Mouse (Mus musculus) cerebellum, adult 9-10 months (tissue): ENCODE measurements around the gene Krt26.

Experiments
- DNase-seq: peaks from one replicate; pipeline ENCODE4 v3.0.0; 2022

Krt26 gene

DNA sequence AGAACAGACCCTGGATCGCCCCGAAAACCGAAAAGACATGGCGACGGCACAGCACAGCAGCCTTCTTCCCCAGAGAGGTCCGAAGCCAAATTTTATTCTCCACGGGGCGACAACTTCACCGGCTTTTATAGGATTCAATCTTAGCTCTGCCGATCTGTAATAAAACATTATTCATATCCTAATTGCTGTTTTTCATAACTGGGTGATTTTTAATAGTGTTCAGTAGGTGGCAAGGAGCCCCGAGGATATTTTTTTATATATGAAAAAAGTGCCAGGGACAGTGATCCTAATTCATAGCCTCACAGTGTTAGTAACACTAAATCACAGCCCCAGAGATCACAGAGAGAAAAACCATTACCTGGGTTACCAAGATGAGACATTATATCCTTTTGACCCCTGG is at the start of gene Krt26:
TSS of gene Krt26 (minus strand) at position 101 of the 400 bp plus-strand sequence.
- DNase-seq = no peak

DNA sequence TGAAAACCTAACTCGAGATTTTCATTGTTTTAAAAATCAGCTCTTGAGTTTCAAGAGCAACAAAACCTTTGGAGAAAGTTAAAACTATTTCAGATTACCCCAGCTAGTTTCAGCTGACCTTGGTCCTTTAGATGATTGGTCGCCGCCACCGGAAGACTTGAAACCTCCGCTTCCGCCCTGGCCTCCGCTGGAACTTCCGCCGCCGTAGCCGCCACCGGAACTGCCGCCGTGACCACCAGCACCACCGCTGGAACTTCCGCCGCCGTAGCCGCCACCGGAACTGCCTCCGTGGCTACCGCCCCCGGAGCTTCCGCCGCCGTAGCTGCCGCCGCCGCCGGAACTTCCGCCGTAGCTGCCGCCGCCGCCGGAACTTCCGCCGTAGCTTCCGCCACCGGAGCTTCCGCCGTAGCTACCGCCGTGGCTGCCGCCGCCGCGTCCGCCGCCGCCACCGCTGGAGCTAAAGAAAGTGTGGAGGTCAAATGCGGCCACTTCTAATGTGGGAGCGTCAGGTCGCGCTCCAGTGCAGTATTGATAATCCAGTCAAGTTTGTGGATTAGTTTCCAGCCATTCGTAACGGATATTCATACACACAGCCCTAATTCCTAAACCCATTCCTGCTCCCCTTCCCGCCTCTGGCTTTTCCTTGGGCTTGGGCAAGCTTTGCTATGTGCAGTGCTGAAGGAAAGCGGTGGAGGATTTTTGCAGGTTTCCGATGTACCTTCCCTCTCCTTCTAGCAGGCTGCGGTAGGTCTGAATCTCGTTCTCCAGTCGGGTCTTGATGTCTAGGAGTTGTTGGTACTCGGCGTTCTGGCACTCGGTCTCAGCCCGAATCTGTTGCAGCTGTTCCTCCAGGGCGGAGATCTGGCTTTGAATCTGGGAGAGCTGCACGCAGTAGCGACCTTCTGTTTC is 48.3 kb upstream of the Krt26 start:
- DNase-seq = peak; percentile 89

DNA sequence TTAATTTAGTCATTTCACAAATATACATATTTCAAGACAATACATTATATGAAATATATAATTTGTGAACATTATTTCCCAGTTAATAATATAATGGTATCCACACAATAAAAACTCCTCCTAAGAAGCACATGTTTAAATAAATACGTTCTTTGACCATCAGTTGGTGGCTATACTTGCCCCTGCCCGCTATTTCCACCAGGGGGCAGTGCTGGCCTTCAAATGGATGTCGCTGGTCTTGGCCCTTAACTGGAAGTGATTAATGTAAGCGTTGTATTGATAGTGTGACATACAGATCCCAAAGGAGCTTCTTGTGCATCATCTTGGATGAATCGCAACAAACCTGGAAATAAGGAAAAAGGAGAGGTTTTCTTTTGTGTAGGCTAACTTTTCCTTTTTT is 41.8 kb upstream of the Krt26 start:
- peak; percentile 78 for DNase-seq

DNA sequence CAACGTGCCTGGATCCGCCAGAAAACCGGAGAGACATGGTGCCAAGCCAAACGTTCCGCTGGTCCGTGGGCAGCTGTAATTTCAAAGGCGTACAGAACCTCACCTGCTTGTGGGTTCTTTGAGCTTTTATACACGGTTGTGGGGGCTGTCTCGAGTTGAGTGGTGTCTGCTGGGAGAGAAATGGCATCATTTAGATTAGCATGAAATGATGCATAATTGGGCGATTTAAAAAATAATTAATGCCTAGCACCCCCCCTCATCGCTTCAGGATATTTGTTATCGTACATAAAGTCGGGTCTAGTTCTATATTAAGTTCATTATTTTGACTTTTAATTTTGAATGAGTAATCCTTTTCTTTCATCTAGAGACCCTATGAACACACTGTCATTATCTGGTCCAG is 37.0 kb upstream of the Krt26 start, which contains the start of gene Krt28:
TSS of gene Krt28 (minus strand) at position 101 of the 400 bp plus-strand sequence.
- no peak for DNase-seq

DNA sequence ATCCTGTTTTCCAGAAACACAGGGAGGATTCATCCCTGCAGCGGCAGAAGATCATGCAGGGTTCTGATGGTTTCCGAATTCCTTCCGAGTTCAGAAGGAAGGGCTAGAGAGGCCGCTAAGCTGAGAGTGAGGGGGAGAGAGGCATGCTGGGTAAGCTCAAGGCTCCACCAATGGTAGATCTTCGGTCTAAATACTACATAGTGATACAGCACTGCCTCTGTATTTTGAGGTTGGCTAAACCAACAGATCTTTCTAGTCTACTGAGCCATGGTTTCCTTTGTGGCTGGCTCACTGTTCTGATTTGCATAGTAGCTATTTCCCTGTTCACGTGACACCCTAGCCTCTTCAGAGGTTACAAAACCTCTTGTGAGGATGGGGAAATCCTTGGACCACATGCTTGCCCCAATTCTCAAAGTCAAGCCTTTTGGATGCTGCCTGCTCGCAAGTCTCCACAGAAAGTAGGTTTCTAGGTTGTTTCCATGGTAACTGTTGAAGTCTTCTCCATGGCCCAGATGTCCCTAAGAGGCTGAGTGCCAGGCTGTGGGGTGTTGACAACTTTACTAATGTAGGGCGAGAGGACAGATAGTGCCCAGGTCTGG is 32.2 kb upstream of the Krt26 start:
- DNase-seq = peak; percentile 61

DNA sequence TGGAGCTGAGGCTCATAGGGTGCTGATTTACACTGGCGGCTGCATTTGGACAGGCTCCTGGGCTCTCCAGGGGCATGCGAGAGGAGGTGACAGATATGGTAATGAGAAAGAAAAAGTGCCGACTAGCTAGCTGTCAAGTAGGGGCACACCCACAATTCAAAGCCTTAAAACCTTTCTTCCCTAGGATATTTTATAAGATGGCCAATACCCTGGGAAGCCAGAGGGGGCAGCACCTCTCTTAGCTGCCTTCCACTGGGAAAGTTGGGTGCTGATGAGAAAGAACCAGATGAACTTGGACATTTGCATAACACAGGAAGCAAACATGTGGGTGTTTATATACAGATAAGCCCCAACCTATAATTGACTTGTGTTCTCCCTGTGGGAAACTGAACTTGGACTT is 31.5 kb upstream of the Krt26 start:
- DNase-seq = no peak

DNA sequence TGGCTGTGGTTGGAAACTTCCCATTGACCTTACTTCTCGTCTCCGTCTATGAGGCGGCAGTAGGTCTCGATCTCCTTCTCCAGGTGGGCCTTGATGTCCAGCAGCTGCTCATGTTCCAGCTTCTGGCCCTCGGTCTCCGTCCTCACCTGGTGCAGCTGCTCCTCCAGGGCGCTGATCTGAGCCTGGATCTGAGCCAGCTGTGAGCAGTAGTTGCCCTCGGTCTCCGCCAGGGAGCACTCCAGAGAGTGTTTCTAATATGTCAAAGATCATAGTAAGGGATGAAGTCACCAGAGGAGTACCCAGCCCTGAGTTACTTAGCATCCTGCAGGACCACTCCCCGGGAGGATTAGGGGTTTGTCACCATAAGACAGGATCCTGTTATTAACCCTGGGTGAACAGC is 29.0 kb upstream of the Krt26 start:
- no peak for DNase-seq

DNA sequence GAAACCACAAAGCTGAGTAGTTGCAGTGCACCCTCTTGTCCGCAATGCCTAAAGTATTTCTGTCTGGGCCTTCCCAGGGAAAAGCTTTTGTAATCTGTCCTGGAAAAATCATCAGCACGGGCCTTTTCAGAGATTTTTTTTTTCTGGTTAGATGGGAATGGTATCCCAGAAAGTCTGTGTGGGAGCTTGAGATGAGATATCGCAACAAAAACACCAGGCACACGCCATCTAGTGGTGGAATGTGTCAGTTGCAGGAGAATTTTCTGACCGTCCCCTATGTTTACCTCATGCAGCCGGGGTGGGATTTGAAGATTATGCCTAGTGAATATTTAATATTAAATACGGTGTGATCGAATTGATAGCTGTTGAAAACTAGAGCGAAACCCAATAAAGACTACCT is 26.6 kb upstream of the Krt26 start:
- DNase-seq = peak; percentile 44

DNA sequence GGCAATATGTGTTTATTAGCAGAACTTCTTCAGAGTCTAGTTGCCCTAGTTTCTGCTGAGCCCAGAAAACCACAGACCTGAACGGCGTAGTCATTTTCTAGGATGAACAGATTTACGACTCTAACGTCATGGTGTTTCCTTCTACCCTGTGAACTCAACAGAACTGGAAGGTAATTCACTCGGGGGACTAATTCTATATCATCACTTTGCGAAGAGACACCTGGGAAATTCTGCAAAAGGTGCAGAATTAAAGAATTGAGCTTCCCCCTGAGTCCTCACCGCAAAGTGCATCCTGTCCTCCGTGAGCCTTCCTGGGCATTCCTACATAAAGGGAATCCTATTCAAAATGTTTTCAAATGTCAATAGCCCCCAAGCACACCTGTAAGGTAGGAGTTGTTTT is 23.7 kb upstream of the Krt26 start:
- no peak for DNase-seq

DNA sequence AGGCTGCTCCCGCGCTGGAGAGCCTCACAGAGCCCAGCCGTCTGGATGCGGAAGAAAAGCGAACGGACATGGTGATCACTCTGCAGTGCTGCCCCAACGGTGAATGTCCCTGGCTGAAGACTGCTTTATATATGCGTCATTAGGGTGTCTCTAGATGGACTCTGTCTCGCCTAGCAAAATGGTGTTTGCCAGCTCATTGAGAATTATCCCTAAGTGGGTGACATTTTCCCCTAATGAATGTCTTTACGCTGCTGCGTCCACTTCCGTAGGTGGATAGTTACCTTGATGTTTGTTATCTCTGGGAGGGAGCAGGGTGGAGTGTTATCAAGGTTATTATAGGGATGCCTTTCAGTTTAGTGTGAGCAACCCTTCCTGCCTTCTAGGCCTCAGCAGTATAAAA is 13.2 kb upstream of the Krt26 start, which contains the start of gene Krt27:
TSS of gene Krt27 (minus strand) at position 101 of the 400 bp plus-strand sequence.
- no peak for DNase-seq

DNA sequence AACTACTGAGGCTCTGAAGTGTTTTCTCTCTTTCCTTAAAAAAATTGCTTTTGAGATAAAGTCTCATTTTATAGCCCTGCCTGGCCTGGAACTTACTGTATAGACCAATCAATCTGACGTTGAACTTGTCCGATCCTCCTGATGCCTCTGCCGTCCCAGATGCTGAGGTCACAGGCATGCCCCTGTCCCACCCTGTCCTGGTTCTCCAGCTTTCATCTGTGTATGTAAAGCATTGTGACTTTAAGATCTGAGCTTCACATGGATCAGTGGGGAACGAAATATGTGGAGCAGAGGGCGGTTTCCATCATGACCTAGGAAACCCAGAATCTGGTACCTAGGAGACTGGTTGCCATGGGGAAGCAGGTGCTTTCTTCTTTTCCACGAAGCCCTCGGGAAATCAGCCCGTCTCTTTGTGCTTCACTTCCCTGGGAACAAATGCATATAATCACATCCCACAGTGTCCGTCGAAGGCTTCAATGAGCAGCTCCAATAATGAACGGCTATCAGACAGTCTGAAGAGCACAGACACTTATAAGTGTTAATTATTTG is 1.6 kb upstream of the Krt26 start:
- no peak for DNase-seq

DNA sequence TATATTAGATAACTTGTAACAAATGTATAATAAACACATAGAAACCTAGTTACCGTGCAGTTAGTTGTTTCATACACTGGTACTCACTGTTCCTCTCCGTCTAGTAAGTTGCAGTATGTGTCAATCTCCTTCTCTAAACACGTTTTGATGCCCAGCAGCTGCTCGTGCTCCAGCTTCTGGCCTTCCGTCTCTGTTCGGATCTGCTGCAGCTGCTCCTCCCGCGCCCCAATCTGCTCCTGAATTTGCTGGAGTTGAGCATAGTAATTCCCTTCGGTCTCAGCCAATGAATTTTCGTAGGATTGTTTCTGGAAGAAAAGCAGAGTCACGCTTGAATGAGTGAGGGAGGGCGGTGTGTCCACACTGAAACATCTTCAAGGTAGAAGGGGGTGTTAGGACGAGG is 4.3 kb downstream of the Krt26 start:
- DNase-seq = no peak

DNA sequence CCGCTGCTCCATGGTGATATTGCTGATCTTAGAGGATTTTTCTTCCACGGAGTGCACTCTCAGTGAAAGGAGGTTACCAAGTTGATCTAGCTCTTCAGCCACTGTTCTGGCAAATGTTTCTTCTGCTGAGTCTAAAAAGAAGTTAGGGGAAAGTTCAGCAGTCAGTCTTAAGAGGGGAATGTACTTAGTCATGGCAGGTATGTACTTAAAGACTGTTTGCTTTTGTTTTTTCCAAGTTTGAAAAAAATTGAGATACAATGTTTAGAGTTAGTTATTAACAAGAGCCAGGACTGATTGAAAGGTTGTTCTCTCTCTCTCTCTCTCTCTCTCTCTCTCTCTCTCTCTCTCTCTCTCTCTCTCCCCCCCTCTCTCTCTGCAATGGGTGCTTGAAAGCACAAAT is 8.1 kb downstream of the Krt26 start:
- no peak for DNase-seq

DNA sequence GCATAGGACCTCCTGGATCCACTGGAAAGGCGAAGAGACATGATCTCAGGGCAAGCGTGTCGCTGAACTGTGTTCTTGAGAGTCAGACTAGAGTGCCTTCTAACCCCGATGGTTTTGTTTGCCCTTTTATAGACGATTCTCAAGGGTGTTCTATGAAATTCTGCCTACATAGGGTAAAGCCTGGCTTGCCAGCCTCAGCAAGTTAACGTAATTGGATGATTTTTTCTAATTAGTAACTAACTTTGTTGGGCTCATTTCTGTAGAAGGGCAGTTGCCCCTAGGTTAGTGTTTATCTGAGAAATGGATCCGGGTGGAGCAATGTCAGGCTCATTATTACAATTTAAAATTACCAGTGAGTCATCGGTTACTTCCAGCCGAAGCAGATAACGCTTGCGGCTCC is 14.9 kb downstream of the Krt26 start, which contains the start of gene Krt25:
TSS of gene Krt25 (minus strand) at position 101 of the 400 bp plus-strand sequence.
- no peak for DNase-seq

DNA sequence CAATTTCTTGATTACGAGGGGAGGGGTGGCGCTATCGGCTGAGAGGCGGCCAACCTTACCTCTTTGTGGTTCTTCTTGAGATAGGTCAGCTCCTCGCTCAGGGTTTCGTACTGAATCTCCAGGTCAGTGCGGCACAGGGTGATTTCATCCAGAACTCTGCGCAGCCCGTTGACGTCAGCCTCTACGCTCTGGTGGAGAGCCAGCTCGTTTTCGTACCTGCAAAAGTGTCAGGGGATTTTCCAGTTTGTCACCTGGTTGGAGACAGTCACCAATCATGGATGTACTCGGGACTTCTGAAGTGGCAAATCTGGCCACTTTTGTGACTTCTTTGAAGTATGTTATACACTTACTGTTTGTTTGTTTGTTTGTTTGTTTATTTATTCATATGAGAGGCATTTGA is 16.7 kb downstream of the Krt26 start:
- DNase-seq = no peak

DNA sequence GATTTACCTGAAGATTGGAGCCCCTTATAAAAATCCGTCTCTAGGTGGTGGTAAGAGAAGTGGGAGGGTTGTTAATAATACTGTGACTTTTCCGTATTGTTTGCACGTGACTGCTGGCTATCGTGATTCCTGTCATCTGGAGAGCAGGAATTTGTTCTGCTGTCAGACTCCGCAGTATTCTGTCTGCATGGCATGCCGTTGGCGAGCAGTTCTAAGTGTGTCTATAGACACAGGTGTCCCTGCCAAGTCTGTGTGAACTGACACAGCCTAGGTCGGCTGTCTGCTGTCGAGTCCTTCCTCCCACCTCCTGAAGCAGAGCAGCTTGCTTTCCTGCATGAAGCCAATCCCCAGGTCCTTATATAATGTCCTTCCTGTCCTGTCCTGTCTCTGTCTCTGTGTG is 18.6 kb downstream of the Krt26 start:
- DNase-seq = no peak

DNA sequence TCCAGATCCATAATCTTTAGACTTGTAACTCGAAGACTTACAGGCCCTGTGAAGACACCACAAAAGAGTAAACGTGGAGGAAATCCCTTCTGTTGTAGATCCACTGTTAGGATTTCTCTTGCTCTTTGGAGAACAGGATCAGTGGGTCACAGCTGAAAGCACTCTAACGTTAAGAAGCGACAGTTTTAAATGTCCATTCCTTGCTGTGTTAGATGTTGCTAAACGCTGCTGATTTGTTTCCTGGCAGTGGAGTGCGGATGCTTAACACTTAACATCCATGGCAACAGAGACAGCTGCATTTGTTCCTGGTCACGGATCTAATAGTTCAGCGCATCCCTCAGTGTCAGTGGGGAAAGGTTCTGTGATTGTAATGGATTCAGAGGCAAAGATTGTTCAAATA is 21.2 kb downstream of the Krt26 start:
- DNase-seq = no peak

DNA sequence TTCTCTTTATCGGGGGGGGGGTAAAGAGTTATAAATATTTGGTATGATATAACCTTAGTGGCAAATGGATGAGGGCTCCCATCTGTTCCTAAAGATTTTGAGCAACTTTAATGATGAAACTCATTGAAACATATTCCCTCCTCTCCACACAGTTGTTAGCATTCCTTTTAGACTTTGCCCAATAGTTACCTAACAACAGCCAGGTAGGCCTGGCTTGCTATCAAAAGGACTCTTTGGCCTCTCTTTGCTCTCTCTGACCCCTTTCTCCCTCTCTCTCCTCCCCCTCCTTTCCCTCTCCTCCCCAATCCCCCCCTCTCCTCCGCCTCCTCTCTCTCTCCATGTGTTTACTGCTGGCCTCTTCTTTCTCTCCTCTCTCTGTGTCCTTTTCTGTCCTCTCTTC is 23.2 kb downstream of the Krt26 start:
- DNase-seq = no peak

DNA sequence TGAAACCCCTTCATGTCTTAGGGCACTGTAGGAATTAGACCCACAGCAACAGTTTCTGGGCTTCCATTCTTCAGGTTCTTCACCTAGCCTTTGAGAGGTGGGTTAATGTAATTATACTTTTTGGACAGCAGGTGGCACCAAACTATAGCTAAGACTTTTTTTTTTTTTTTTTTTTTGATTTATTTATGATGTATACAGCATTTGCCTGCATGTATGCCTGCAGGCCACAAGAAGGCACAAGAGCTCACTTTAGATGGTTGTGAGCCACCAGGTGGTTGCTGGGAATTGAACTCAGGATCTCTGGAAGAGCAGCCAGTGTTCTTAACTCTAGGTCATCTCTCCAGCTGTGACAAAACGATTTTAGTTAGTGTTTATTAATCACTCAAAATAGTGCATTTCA is 26.9 kb downstream of the Krt26 start:
- DNase-seq = no peak

DNA sequence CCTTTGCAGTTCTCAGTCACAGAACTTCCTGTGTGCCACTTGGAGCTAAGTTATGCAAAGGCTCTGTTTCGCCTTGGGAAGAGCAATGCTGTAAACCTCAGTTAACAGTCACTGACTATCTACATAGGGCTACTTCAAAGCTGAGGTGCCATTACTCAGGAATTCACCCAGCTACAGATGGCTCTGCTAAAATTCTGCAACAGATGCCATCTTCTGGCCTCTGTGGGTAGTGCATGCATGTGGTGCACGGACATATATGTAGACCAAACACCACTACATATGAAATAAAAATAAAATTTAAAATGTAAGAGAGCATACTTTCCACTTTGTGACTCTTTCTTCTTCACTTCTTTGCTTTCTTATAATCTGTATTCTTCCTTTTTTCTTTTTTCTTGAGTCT is 30.2 kb downstream of the Krt26 start:
- DNase-seq = peak; percentile 80

DNA sequence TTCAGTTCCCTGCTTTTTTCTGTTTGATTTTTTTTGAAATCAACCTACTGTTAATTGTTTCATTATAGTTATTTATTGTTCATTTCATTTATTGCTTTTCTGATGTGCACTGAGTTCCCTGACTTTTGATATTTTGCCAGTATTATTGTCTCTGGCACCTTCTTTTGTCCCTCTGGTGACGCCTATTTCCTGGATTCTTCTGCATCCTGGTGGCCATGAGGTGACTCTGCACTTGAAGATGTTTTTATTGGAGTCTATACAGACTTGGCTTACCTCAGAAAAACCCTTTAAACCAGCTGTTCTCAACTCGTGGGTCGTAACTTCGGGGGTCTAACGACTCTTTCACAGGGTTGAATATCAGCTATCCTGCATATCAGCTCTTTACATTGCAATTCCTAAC is 42.7 kb downstream of the Krt26 start:
- DNase-seq = no peak

DNA sequence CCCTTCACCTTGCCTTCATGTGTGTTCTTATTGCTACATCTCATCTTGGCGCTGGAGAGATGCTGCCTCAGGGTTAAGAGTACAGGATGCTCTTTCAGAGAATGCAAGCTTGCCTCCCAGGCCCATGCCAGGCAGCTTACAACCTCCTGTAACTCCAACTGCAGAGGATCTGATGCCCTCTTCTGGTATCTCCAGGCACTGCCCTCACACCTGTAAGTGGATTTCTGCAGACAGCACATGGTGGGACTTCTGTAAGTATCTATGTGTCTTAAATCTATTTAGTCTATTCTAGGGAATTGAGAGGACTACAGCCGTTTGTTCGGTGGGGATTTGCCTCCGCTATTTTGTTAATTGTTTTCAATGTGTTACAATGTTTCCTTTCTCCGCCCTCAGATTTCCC is 44.9 kb downstream of the Krt26 start:
- peak; percentile 81 for DNase-seq

DNA sequence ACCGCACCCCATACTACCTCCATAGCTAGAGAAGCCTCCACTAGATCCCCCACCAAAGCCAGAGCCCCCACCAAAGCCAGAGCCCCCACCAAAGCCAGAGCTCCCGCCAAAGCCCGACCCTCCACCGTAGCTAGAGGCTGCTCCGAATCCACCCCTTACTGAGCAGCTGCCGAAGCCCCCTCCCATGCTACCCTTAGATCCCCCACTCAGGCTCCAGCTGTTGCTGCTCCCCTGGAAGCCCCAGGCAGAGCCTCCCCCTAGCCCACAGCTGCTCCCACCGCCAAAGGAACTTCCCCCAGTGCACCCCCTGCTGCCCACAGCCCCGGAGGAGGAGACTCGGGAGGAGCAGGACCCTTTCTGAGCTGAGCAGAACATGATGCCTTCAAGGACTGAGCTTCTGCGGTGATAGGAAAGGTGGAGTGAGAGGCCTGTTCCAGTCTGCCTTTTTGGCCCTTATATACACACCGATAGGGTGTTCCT is 52.9 kb downstream of the Krt26 start, which contains the start of gene Krt24:
TSS of gene Krt24 (minus strand) at position 430 of the 480 bp plus-strand sequence.
- no peak for DNase-seq

DNA sequence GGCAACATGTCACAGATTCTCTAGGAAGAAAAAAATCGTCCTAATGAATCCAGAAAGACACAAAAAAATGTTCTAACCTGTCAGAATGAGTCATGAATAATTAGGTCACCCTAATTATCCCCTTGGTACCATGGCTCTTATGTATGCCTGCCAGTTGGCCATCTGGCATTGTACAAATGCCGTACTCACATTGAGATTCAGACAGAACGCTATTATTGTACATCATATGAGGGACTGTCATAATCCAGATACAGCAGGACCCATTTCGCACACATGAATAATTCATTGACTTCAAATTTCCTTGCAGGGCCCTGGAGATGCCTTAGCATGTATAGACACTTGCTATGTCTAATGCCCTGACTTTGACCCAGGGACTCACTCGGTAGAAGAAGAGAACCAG is 53.8 kb downstream of the Krt26 start:
- peak; percentile 91 for DNase-seq
